Mouse (Mus musculus): Measurements from ENCODE around the gene Pja2.
A peak's percentile ranks its signal among the peaks of the same experiment; 100 is the strongest.
"Not testable (repeated sequence)": the region's sequence is repeated elsewhere in the genome, so short reads cannot be mapped to it uniquely, and the experiment has no call there.

Pja2 gene

GRCm38 (mm10) chr17:64331898-64332769 lies at the start of gene Pja2:
Pja2 (minus strand) TSS chr17:64331916.
- peak; percentile 100 for DNase-seq

- peak; percentile 68 for DNase-seq
Measured at GRCm38 (mm10) chr17:64375327-64375726, 43.6 kb upstream of the Pja2 start.

- DNase-seq: peak; percentile 17
Measured at GRCm38 (mm10) chr17:64363694-64364093, 32.0 kb upstream of the Pja2 start.

- no peak for DNase-seq
Measured at GRCm38 (mm10) chr17:64362570-64362969, 30.9 kb upstream of the Pja2 start.

- DNase-seq: no peak
Measured at GRCm38 (mm10) chr17:64361911-64362425, 30.3 kb upstream of the Pja2 start.

GRCm38 (mm10) chr17:64353940-64354339 lies 22.2 kb upstream of the Pja2 start:
- DNase-seq: no peak

- DNase-seq: no peak
Measured at GRCm38 (mm10) chr17:64346135-64346534, 14.4 kb upstream of the Pja2 start.

GRCm38 (mm10) chr17:64344576-64345172 lies 13.0 kb upstream of the Pja2 start:
- DNase-seq: no peak

GRCm38 (mm10) chr17:64341698-64342097 lies 10.0 kb upstream of the Pja2 start:
- DNase-seq: peak; percentile 53

- no peak for DNase-seq
Measured at GRCm38 (mm10) chr17:64339752-64340151, 8.0 kb upstream of the Pja2 start.

- DNase-seq: no peak
Measured at GRCm38 (mm10) chr17:64337220-64337619, 5.5 kb upstream of the Pja2 start.

- DNase-seq: no peak
Measured at GRCm38 (mm10) chr17:64333956-64334355, 2.2 kb upstream of the Pja2 start.

- DNase-seq: peak; percentile 32
Measured at GRCm38 (mm10) chr17:64332770-64333096, 1.0 kb upstream of the Pja2 start.

GRCm38 (mm10) chr17:64331291-64331897 lies 322 bp downstream of the Pja2 start:
- DNase-seq: no peak

GRCm38 (mm10) chr17:64330885-64331284 lies 831 bp downstream of the Pja2 start:
- no peak for DNase-seq

GRCm38 (mm10) chr17:64324556-64324955 lies 7.2 kb downstream of the Pja2 start:
- DNase-seq: no peak

- DNase-seq: no peak
Measured at GRCm38 (mm10) chr17:64315428-64315827, 16.3 kb downstream of the Pja2 start.

GRCm38 (mm10) chr17:64314523-64314922 lies 17.2 kb downstream of the Pja2 start:
- not testable (repeated sequence) for DNase-seq

- DNase-seq: no peak
Measured at GRCm38 (mm10) chr17:64297628-64298027, 34.1 kb downstream of the Pja2 start.

- no peak for DNase-seq
Measured at GRCm38 (mm10) chr17:64292740-64293139, 39.0 kb downstream of the Pja2 start.

- no peak for DNase-seq
Measured at GRCm38 (mm10) chr17:64289684-64290083, 42.0 kb downstream of the Pja2 start.

- peak; percentile 64 for DNase-seq
Measured at GRCm38 (mm10) chr17:64288000-64288399, 43.7 kb downstream of the Pja2 start.

GRCm38 (mm10) chr17:64286836-64287235 lies 44.9 kb downstream of the Pja2 start:
- DNase-seq: no peak

GRCm38 (mm10) chr17:64281368-64281767 lies 50.3 kb downstream of the Pja2 start:
- not testable (repeated sequence) for DNase-seq
